Mouse (Mus musculus) ES-E14 (cell line): Measurements from ENCODE around the gene Fbxo42.

Experiments
- ZC3H11A ChIP-seq: IDR thresholded peaks from 2 replicates; pipeline ENCODE4 v1.6.1; 2012; ENCODE audit warnings: low read depth, mild to moderate bottlenecking, inconsistent platforms, low read length, borderline replicate concordance
- ZNF384 ChIP-seq: IDR thresholded peaks from 2 replicates; pipeline ENCODE4 v1.6.1; 2012; ENCODE audit warnings: low read depth, low read length, inconsistent platforms

- TF ChIP-seq ZC3H11A = no peak
- no peak for TF ChIP-seq ZNF384
These were observed 29.0 kb upstream of the Fbxo42 start for GRCm38 (mm10) chr4:141118691-141119090.
